Mouse (Mus musculus) ES-E14 (cell line): ENCODE measurements at regions not wholly inside any gene's neighbourhood (a gene's known extent, or its start where the extent isn't known, plus 50 kb on each side); places are given as distances from the start of the nearest gene placed in this dataset.
"Not testable (repeated sequence)": the region's sequence is repeated elsewhere in the genome, so short reads cannot be mapped to it uniquely, and the experiment has no call there.

Experiments used
- DNase-seq: peaks from one replicate; pipeline ENCODE4 v3.0.0-alpha.2; 2013; ENCODE audit warnings: low read depth, low spot score
- H3K27ac ChIP-seq: 2 replicates; pipeline ENCODE4 v1.5.1; 2012; ENCODE audit warnings: low read depth, mild to moderate bottlenecking, low read length, moderate library complexity, mixed read lengths; ENCODE audit not compliant: poor library complexity, insufficient read depth, severe bottlenecking
- H3K36me3 ChIP-seq: 2 replicates; pipeline ENCODE4 v1.6.1; 2012; ENCODE audit warnings: mild to moderate bottlenecking, low read length, moderate library complexity, mixed read lengths; ENCODE audit not compliant: control insufficient read depth, poor library complexity, insufficient read depth, severe bottlenecking
- H3K4me1 ChIP-seq, 2 experiments: fragments of 150-350 bp in 1 of 2; sonication (generic) in 1 of 2; 2 replicates each; pipeline ENCODE4 v1.6.1; 2012; ENCODE audit warnings: low read length in 2 of 2, mild to moderate bottlenecking in 1 of 2, mixed read lengths in 1 of 2; ENCODE audit not compliant: control insufficient read depth in 2 of 2, insufficient read depth in 2 of 2, poor library complexity in 1 of 2
- H3K4me3 ChIP-seq, 2 experiments: fragments of 150-350 bp in 1 of 2; sonication (generic) in 1 of 2; 2 replicates each; pipeline ENCODE4 v1.5.1; 2012; ENCODE audit warnings: low read length in 2 of 2, low read depth in 1 of 2, mild to moderate bottlenecking in 1 of 2, mixed read lengths in 1 of 2; ENCODE audit not compliant: insufficient read depth in 1 of 2, poor library complexity in 1 of 2, severe bottlenecking in 1 of 2
- H3K9ac ChIP-seq: 2 replicates; pipeline ENCODE4 v1.6.1; 2012; ENCODE audit warnings: low read depth, mild to moderate bottlenecking, low read length, mixed read lengths; ENCODE audit not compliant: poor library complexity, insufficient read depth, severe bottlenecking
- H3K9me3 ChIP-seq: fragments of 150-350 bp; sonication (generic); 2 replicates; pipeline ENCODE4 v1.6.1; 2012; ENCODE audit warnings: low read depth, mild to moderate bottlenecking, low read length; ENCODE audit not compliant: control insufficient read depth, insufficient read depth
- CHD2 ChIP-seq: IDR thresholded peaks from 2 replicates; pipeline ENCODE4 v1.6.1; 2014; ENCODE audit warnings: mild to moderate bottlenecking, low read depth, low read length, inconsistent platforms
- HCFC1 ChIP-seq: IDR thresholded peaks from 2 replicates; pipeline ENCODE4 v1.6.1; 2012; ENCODE audit warnings: low read length, inconsistent platforms, borderline replicate concordance; ENCODE audit not compliant: insufficient read depth
- MAFK ChIP-seq: IDR thresholded peaks from 2 replicates; pipeline ENCODE4 v1.6.1; 2014; ENCODE audit warnings: mild to moderate bottlenecking, low read depth, low read length, inconsistent platforms; ENCODE audit not compliant: insufficient read depth
- ZC3H11A ChIP-seq: IDR thresholded peaks from 2 replicates; pipeline ENCODE4 v1.6.1; 2012; ENCODE audit warnings: low read depth, mild to moderate bottlenecking, inconsistent platforms, low read length, borderline replicate concordance
- ZNF384 ChIP-seq: IDR thresholded peaks from 2 replicates; pipeline ENCODE4 v1.6.1; 2012; ENCODE audit warnings: low read depth, low read length, inconsistent platforms
- in situ Hi-C, 2 experiments: fragments of 600-800 bp; cut with MboI; formaldehyde crosslinking; loops; one replicate each; pipeline ENCODE4 v1.15.1; 2025; ENCODE audit warnings: low sequenced_read_pairs in 2 of 2, inconsistent platforms in 1 of 2; ENCODE audit not compliant: unreplicated experiment in 2 of 2

DNA sequence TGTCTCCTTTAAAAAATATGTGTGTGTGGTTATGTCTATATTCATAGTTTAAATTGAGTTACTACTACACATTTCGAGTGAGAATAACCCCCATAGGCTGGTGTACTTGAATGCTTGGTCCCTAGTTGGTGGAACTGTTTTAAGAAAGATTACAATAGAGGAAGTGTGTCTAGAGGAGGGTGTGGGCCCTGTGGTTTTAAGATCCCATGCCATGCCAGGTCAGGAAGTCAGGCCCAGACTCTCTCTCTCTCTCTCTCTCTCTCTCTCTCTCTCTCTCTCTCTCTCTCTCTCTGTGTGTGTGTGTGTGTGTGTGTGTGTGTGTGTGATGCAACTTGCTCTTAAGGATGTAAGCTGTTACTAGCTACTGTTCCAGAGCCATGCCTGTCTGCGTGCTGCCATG lies 73.7 kb upstream of the Prlr start:
- H3K4me3 ChIP-seq: no peak overlapping the region
- DNase-seq: no peak
- H3K9ac ChIP-seq: no peak overlapping the region
- in situ Hi-C loops: no loop called here
- H3K4me1 ChIP-seq: peaks cover 3 to 5% of the 10 kb centered on the region in 2 experiments
- H3K9me3 ChIP-seq: no peaks in the 10 kb centered on the region
- TF ChIP-seq CHD2: no peak
- no peak for TF ChIP-seq MAFK
- TF ChIP-seq ZNF384: no peak
- TF ChIP-seq HCFC1: no peak
- no peak for TF ChIP-seq ZC3H11A
- H3K27ac ChIP-seq: no peak overlapping the region
- H3K36me3 ChIP-seq: no peaks in the 10 kb centered on the region

DNA sequence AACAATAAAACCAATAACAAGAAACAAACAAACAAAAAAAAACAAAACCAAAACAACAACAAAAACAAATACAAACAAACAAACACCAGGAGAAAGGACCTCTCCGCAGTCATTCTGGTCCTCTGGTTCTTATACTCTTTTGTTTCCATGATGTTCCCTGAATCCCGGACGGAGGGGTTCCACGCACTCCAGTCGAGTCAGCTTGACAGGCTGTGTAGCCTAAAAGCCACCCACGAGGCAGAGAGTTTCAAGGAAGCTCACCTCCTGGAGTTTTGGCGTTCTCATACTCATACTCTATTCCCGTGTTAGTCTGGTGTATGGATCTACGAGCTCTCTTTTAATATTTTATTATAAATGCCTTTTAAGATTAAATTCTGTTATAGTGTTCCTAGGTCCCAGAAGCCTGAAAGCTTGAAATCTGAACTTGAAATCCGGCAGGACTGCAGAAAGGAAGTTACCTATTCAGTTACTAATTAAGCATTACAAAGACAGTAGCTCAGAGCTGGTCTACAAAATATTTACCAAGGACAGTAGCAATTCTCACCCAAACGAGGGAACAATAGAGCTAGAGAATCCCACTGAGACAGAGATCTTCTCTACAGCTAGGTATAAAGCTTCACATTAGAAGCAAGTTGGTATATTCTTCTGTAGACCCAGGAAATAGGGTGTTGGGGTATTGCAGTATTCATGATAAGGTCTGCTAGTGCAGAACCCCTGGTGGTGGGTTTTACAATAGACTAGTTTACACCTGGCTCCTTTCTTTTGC lies 71.6 kb upstream of the Prlr start:
- H3K9ac ChIP-seq, H3K4me3 ChIP-seq, in situ Hi-C loops, H3K9me3 ChIP-seq, H3K36me3 ChIP-seq, H3K4me1 ChIP-seq: not testable (repeated sequence)
- peak; percentile 56 for DNase-seq
- H3K27ac ChIP-seq: peak overlapping the region; percentile 75; the same call in 1 of the 2 replicates

DNA sequence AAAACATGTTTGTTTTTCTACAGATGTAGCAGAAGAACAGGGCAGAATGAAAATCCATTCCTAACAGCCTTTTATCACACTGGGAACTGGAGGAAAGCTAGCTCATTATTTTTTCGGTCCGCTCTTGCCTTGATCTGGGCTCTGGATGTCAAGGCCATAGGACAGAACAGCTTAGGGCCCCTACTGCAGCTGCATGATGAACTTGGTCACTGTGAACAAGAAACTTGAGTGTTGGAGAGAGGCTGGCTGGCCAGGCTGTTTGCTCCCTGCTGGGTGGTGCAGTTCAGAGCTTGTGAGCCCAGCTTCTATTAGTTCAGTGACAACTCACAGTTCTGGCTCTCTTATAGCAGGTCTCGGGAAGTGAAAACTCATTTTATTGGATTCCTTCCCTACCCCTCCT lies 70.2 kb upstream of the Prlr start:
- no peak overlapping the region for H3K27ac ChIP-seq
- DNase-seq: no peak
- in situ Hi-C loops: no loop called here
- H3K4me3 ChIP-seq: no peak overlapping the region
- H3K4me1 ChIP-seq: peaks cover 3 to 5% of the 10 kb centered on the region in 2 experiments
- no peak overlapping the region for H3K9ac ChIP-seq
- TF ChIP-seq HCFC1: no peak
- no peak for TF ChIP-seq CHD2
- no peak for TF ChIP-seq ZC3H11A
- TF ChIP-seq MAFK: no peak
- no peak for TF ChIP-seq ZNF384
- no peaks in the 10 kb centered on the region for H3K36me3 ChIP-seq
- H3K9me3 ChIP-seq: no peaks in the 10 kb centered on the region
